Mouse (Mus musculus) midbrain, embryonic 15.5 days (tissue): ENCODE measurements around the gene Tpsb2. TPM values are rescaled to one million over a fixed set of nuclear protein-coding genes. Genes with fewer than 3 reads are reported as not detected.
A peak's percentile ranks its signal among the peaks of the same experiment; 100 is the strongest.

ENCODE experiments used
- ATAC-seq: fragments of 200-750 bp; cut with Nextera tagmentation; replicated peaks from 2 replicates; pipeline ENCODE4 v1.8.0; 2017; ENCODE audit warnings: moderate TSS enrichment
- H3K27ac ChIP-seq: fragments of 300-500 bp; sonication (generic); 2 replicates; pipeline ENCODE4 v1.5.1; 2015; ENCODE audit warnings: mild to moderate bottlenecking, inconsistent platforms
- H3K27me3 ChIP-seq: fragments of 300-500 bp; sonication (generic); replicated peaks from 2 replicates; pipeline ENCODE4 v1.6.1; 2015; ENCODE audit warnings: inconsistent platforms
- H3K36me3 ChIP-seq: fragments of 300-500 bp; sonication (generic); replicated peaks from 2 replicates; pipeline ENCODE4 v1.6.1; 2015; ENCODE audit warnings: inconsistent platforms
- H3K4me1 ChIP-seq: fragments of 300-500 bp; sonication (generic); 2 replicates; pipeline ENCODE4 v1.6.1; 2015; ENCODE audit warnings: inconsistent platforms
- H3K4me2 ChIP-seq: fragments of 300-500 bp; sonication (generic); 2 replicates; pipeline ENCODE4 v1.6.1; 2015; ENCODE audit warnings: inconsistent platforms, mild to moderate bottlenecking, moderate library complexity
- H3K4me3 ChIP-seq: fragments of 300-500 bp; sonication (generic); 2 replicates; pipeline ENCODE4 v1.5.1; 2015; ENCODE audit warnings: mild to moderate bottlenecking, inconsistent platforms
- H3K9ac ChIP-seq: fragments of 300-500 bp; sonication (generic); 2 replicates; pipeline ENCODE4 v1.6.1; 2015; ENCODE audit warnings: mild to moderate bottlenecking, inconsistent platforms
- H3K9me3 ChIP-seq: fragments of 300-500 bp; sonication (generic); 2 replicates; pipeline ENCODE4 v1.6.1; 2016; ENCODE audit warnings: inconsistent platforms
- WGBS: fragments of 180-500 bp; shearing (Covaris S2); methylation state at CpG from one replicate; pipeline ENCODE4 v1.1.7; 2015; ENCODE audit warnings: mixed read lengths; 5-methylcytosine and 5-hydroxymethylcytosine counted together
- polyA plus RNA-seq: library from polyadenylated mRNA; unstranded; fragments of >200 nt; fragmentation: Nextera tagmentation; extraction: Ambion mirVana; gene quantifications from 2 replicates; pipeline ENCODE4 v1.2.1, GENCODE M21; 2015

Gene Tpsb2
- polyA plus RNA-seq, 1 experiment from 2014 or later, result 0.70 TPM

DNA sequence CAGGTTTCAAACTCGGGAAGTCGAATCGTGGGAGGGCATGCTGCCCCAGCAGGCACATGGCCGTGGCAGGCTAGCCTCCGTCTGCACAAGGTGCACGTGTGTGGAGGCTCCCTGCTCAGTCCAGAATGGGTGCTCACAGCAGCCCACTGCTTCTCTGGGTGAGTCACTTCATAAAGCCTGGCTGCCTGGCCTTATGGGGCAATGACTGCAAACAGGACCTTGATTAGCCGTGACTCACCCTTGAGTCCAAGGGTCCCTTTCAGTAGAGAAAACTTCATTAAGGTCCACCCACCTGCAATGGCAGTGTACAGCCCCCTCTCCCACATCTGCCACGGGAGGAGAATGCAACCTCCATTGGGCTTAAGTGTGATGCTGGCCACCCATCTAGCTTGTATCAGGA, 6.4 kb downstream of the Tpsb2 start:
- H3K9me3 ChIP-seq, result no peaks in the 10 kb centered on the region
- WGBS, result 72% methylated on average over 8 of the region's 8 CpGs
- ATAC-seq, result no peak

GRCm38 (mm10) chr17:25374011-25374410, 7.9 kb downstream of the Tpsb2 start:
- no peaks in the 10 kb centered on the region for H3K27me3 ChIP-seq
- WGBS, result 56% methylated on average over 9 of the region's 9 CpGs

More for the DNA sequence above, 6.4 kb downstream of the Tpsb2 start:
- no peak overlapping the region for H3K4me2 ChIP-seq
- H3K27ac ChIP-seq, result no peak overlapping the region
- H3K27me3 ChIP-seq, result no peaks in the 10 kb centered on the region
- peaks cover 2% of the 10 kb centered on the region; the same call in 1 of the 2 replicates for H3K36me3 ChIP-seq
- no peaks in the 10 kb centered on the region for H3K4me1 ChIP-seq
- no peak overlapping the region for H3K9ac ChIP-seq
- no peak overlapping the region for H3K4me3 ChIP-seq

GRCm38 (mm10) chr17:25394526-25394925, 28.4 kb downstream of the Tpsb2 start:
- Histone ChIP-seq H3K4me2 (no peak overlapping the region), H3K4me1 (peaks cover 14% of the 10 kb centered on the region), H3K9ac (no peak overlapping the region), H3K9me3 (no peaks in the 10 kb centered on the region), H3K36me3 (no peaks in the 10 kb centered on the region), H3K27me3 (no peaks in the 10 kb centered on the region), H3K4me3 (no peak overlapping the region), H3K27ac (no peak overlapping the region)
- 91% methylated on average over 4 of the region's 4 CpGs for WGBS
- ATAC-seq, result no peak

More at GRCm38 (mm10) chr17:25374011-25374410, 7.9 kb downstream of the Tpsb2 start:
- Histone ChIP-seq H3K9me3 (no peaks in the 10 kb centered on the region), H3K36me3 (peaks cover 2% of the 10 kb centered on the region; the same call in 1 of the 2 replicates), H3K27ac (no peak overlapping the region), H3K4me3 (no peak overlapping the region), H3K4me1 (no peaks in the 10 kb centered on the region), H3K4me2 (no peak overlapping the region), H3K9ac (no peak overlapping the region)
- no peak for ATAC-seq

DNA sequence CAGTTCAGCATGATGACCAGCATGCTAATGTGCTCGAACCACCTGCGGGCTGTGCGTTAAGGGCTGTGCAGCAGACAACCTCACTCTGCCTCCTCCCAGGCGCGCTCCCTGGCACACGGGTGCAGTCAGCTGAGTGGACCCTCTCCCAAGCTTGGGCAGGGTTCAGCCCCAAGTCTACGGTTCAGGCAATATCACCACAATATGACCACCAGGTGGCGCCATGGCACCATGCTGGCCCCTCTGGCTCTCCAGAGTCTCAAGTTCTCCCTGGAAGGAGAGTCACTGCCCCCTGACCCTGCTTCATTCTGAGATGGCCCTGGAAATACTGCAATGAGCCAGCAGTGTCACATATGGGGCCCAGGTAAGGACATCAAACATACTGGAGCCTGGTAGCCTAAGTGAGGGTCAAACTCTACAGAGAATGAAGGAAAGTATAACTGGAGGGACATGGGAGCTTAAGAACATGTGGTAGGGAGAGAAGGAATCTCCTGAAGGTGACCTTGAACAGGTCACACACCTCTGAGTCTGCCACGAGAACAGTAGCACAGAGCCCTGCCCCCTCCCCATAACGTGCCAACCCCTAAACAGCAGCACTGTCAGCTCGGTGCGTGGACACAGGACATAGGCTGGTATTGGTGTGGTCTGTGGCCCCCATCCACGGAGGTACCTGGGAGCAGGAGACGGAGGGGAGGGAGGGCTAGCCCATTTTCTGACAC, 31.9 kb downstream of the Tpsb2 start:
- H3K9ac ChIP-seq, result no peak overlapping the region
- WGBS, result 33% methylated on average over 14 of the region's 14 CpGs
- H3K27ac ChIP-seq, result no peak overlapping the region
- peak; percentile 70 for ATAC-seq
- H3K4me1 ChIP-seq, result peaks cover 22% of the 10 kb centered on the region
- H3K4me2 ChIP-seq, result no peak overlapping the region
- H3K27me3 ChIP-seq, result peaks cover 4% of the 10 kb centered on the region; the same call in 1 of the 2 replicates
- no peaks in the 10 kb centered on the region for H3K9me3 ChIP-seq
- no peak overlapping the region for H3K4me3 ChIP-seq
- H3K36me3 ChIP-seq, result no peaks in the 10 kb centered on the region

GRCm38 (mm10) chr17:25398520-25398838, 32.4 kb downstream of the Tpsb2 start:
- no peaks in the 10 kb centered on the region for H3K9me3 ChIP-seq
- H3K4me2 ChIP-seq, result no peak overlapping the region
- ATAC-seq, result peak; percentile 21; the same call in 1 of the 2 replicates
- H3K27ac ChIP-seq, result no peak overlapping the region
- no peaks in the 10 kb centered on the region for H3K36me3 ChIP-seq
- H3K9ac ChIP-seq, result no peak overlapping the region
- H3K4me1 ChIP-seq, result peaks cover 25% of the 10 kb centered on the region
- 53% methylated on average over 13 of the region's 13 CpGs for WGBS
- H3K4me3 ChIP-seq, result no peak overlapping the region
- H3K27me3 ChIP-seq, result peaks cover 9% of the 10 kb centered on the region; the same call in 1 of the 2 replicates

- H3K36me3 ChIP-seq, result no peaks in the 10 kb centered on the region
- ATAC-seq, result no peak
- H3K9me3 ChIP-seq, result no peaks in the 10 kb centered on the region
- H3K27ac ChIP-seq, result no peak overlapping the region
- H3K9ac ChIP-seq, result no peak overlapping the region
- H3K27me3 ChIP-seq, result peaks cover 12% of the 10 kb centered on the region; the same call in 1 of the 2 replicates
- peaks cover 44% of the 10 kb centered on the region for H3K4me1 ChIP-seq
- no peak overlapping the region for H3K4me3 ChIP-seq
- H3K4me2 ChIP-seq, result no peak overlapping the region
- 15% methylated on average over 7 of the region's 7 CpGs for WGBS
Observed at GRCm38 (mm10) chr17:25400443-25400842, 34.3 kb downstream of the Tpsb2 start.

- Histone ChIP-seq H3K4me2 (no peak overlapping the region), H3K9ac (no peak overlapping the region), H3K27me3 (peaks cover 12% of the 10 kb centered on the region; the same call in 1 of the 2 replicates), H3K4me1 (peaks cover 55% of the 10 kb centered on the region), H3K27ac (no peak overlapping the region), H3K9me3 (no peaks in the 10 kb centered on the region), H3K4me3 (no peak overlapping the region), H3K36me3 (no peaks in the 10 kb centered on the region)
- 21% methylated on average over 4 of the region's 4 CpGs for WGBS
- no peak for ATAC-seq
Observed at GRCm38 (mm10) chr17:25401491-25401890, 35.4 kb downstream of the Tpsb2 start.

GRCm38 (mm10) chr17:25402224-25402623, 36.1 kb downstream of the Tpsb2 start:
- WGBS, result 78% methylated on average over 13 of the region's 13 CpGs
- Histone ChIP-seq H3K4me3 (no peak overlapping the region), H3K4me1 (peaks cover 62% of the 10 kb centered on the region), H3K27ac (no peak overlapping the region), H3K9ac (no peak overlapping the region), H3K4me2 (no peak overlapping the region), H3K9me3 (no peaks in the 10 kb centered on the region), H3K36me3 (no peaks in the 10 kb centered on the region), H3K27me3 (peaks cover 12% of the 10 kb centered on the region; the same call in 1 of the 2 replicates)
- ATAC-seq, result no peak

DNA sequence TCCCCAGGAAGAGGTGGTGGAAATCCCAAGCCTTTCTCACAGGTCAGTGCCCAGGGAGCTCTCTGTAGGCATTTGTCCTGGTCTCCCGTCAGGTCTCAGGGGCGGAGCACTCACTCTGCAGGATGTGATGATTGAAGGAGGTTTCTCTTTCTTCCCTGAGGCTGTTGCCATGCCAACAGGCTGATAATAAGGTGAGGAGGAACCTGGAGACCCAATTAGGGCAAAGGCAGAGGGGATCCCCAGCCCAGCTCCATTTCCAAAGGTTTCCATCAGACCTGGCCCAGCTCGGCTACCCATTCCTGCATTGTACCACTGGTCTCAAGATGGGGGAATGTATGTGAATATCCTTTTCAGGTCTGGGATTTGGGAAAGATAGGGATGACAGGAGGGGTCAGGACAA, 38.1 kb downstream of the Tpsb2 start:
- H3K27ac ChIP-seq, result peak overlapping the region; percentile 74
- WGBS, result 22% methylated on average over 3 of the region's 3 CpGs
- peaks cover 12% of the 10 kb centered on the region; the same call in 1 of the 2 replicates for H3K27me3 ChIP-seq
- peaks cover 63% of the 10 kb centered on the region for H3K4me1 ChIP-seq
- H3K4me2 ChIP-seq, result peak overlapping the region; percentile 12; the same call in 1 of the 2 replicates
- ATAC-seq, result peak; percentile 59
- no peak overlapping the region for H3K9ac ChIP-seq
- H3K36me3 ChIP-seq, result no peaks in the 10 kb centered on the region
- H3K9me3 ChIP-seq, result no peaks in the 10 kb centered on the region
- no peak overlapping the region for H3K4me3 ChIP-seq

DNA sequence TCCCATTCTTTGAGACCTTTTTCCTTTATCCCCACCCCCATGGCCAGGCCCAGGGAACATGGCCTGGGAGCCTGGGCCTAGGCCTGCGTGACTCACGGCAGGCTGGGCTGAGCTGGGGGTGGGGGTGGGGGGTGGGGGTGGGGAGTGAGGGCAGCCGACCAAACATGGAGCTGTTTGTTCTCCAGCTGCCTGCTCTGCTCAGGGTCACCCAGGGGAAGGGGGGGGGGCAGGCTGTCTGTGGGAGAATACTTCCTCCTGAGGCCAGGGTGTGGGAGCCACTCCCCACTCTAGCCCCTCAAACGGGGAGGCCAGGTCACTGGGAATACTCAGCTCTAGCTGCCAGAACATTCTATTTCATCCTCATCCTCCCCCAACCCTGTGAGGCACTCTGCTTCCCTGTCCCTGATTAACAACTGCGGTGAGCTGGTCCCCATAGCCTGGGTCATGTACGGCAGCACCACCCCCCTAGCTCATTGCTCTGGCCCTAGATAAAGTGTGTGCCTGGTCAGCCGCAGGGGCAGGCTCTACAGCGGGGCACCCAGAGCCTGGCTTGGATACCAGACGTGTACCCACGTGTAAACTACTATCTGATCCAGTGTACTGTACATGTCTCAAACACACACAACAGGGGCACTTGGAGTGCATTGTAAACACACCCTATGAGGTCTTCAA, 39.3 kb downstream of the Tpsb2 start:
- Histone ChIP-seq H3K27ac (peak overlapping the region; percentile 74), H3K9me3 (no peaks in the 10 kb centered on the region), H3K36me3 (no peaks in the 10 kb centered on the region), H3K9ac (no peak overlapping the region), H3K27me3 (peaks cover 12% of the 10 kb centered on the region; the same call in 1 of the 2 replicates), H3K4me1 (peaks cover 74% of the 10 kb centered on the region), H3K4me2 (no peak overlapping the region), H3K4me3 (no peak overlapping the region)
- ATAC-seq, result 0 out of 2 replicates have a peak, but pooled peaks have one; percentile 24
- 9% methylated on average over 10 of the region's 10 CpGs for WGBS

GRCm38 (mm10) chr17:25406011-25406441, 39.9 kb downstream of the Tpsb2 start:
- no peak overlapping the region for H3K4me2 ChIP-seq
- no peak overlapping the region for H3K4me3 ChIP-seq
- H3K27ac ChIP-seq, result peak overlapping the region; percentile 74; the same call in 1 of the 2 replicates
- no peaks in the 10 kb centered on the region for H3K9me3 ChIP-seq
- 0 out of 2 replicates have a peak, but pooled peaks have one; percentile 14 for ATAC-seq
- no peaks in the 10 kb centered on the region for H3K36me3 ChIP-seq
- peaks cover 12% of the 10 kb centered on the region; the same call in 1 of the 2 replicates for H3K27me3 ChIP-seq
- no peak overlapping the region for H3K9ac ChIP-seq
- 9% methylated on average over 6 of the region's 6 CpGs for WGBS
- H3K4me1 ChIP-seq, result peaks cover 81% of the 10 kb centered on the region

- no peaks in the 10 kb centered on the region for H3K36me3 ChIP-seq
- no peak overlapping the region for H3K4me3 ChIP-seq
- H3K9me3 ChIP-seq, result no peaks in the 10 kb centered on the region
- peak overlapping the region; percentile 19; the same call in 1 of the 2 replicates for H3K9ac ChIP-seq
- no peak overlapping the region for H3K4me2 ChIP-seq
- ATAC-seq, result no peak
- peaks cover 12% of the 10 kb centered on the region; the same call in 1 of the 2 replicates for H3K27me3 ChIP-seq
- peaks cover 79% of the 10 kb centered on the region for H3K4me1 ChIP-seq
- H3K27ac ChIP-seq, result peak overlapping the region; percentile 43
- 52% methylated on average over 4 of the region's 4 CpGs for WGBS
Observed at GRCm38 (mm10) chr17:25407352-25407751, 41.2 kb downstream of the Tpsb2 start.
